Mouse (Mus musculus) bone marrow macrophage, adult 2 months (primary cell): ENCODE measurements around the gene Mark3.

Experiments used
- CTCF ChIP-seq: IDR thresholded peaks from 2 replicates; pipeline ENCODE4 v1.5.1; 2012; ENCODE audit warnings: low read depth, mild to moderate bottlenecking, low read length, moderate library complexity
- POLR2A ChIP-seq: IDR thresholded peaks from 2 replicates; pipeline ENCODE4 v1.6.1; 2012; ENCODE audit warnings: mild to moderate bottlenecking, low read depth, low read length, borderline replicate concordance

- TF ChIP-seq CTCF (no peak), POLR2A (no peak)
Observed at GRCm38 (mm10) chr12:111687350-111688068, 113.2 kb downstream of the Mark3 start.
